Mouse (Mus musculus) lung, postnatal 0 days (tissue): ENCODE data around the gene Tvp23a. TPM values are rescaled to one million over a fixed set of nuclear protein-coding genes. Genes with fewer than 3 reads are reported as not detected.

Experiments used
- ATAC-seq: fragments of 200-750 bp; cut with Nextera tagmentation; 2 replicates; pipeline ENCODE4 v1.8.0; 2017; ENCODE audit warnings: moderate library complexity
- DNase-seq: peaks from one replicate; pipeline ENCODE4 v3.0.0-alpha.2; 2016; ENCODE audit warnings: low spot score
- H3K27ac ChIP-seq: fragments of 300-500 bp; sonication (generic); 2 replicates; pipeline ENCODE4 v1.5.1; 2014; ENCODE audit warnings: antibody characterized with exemption, mild to moderate bottlenecking, low read length, mixed read lengths
- H3K27me3 ChIP-seq: fragments of 300-500 bp; sonication (generic); replicated peaks from 2 replicates; pipeline ENCODE4 v1.6.1; 2014; ENCODE audit warnings: low read length, mixed read lengths; ENCODE audit not compliant: insufficient read depth
- H3K36me3 ChIP-seq: fragments of 300-500 bp; sonication (generic); 2 replicates; pipeline ENCODE4 v1.6.1; 2014; ENCODE audit warnings: low read length, mixed read lengths; ENCODE audit not compliant: insufficient read depth
- H3K4me1 ChIP-seq: fragments of 300-500 bp; sonication (generic); 2 replicates; pipeline ENCODE4 v1.6.1; 2014; ENCODE audit warnings: antibody characterized with exemption, low read depth, low read length, mixed read lengths; ENCODE audit not compliant: insufficient read depth
- H3K4me2 ChIP-seq: fragments of 300-500 bp; sonication (generic); replicated peaks from 2 replicates; pipeline ENCODE4 v1.6.1; 2014; ENCODE audit warnings: low read depth, mild to moderate bottlenecking, low read length, moderate library complexity, mixed read lengths
- H3K4me3 ChIP-seq: fragments of 300-500 bp; sonication (generic); 2 replicates; pipeline ENCODE4 v1.5.1; 2014; ENCODE audit warnings: low read depth, low read length
- H3K9ac ChIP-seq: fragments of 300-500 bp; sonication (generic); replicated peaks from 2 replicates; pipeline ENCODE4 v1.6.1; 2014; ENCODE audit warnings: low read depth, mild to moderate bottlenecking
- H3K9me3 ChIP-seq: fragments of 300-500 bp; sonication (generic); 2 replicates; pipeline ENCODE4 v1.6.1; 2016; ENCODE audit warnings: low read length, mixed read lengths
- CTCF ChIP-seq: IDR thresholded peaks from 2 replicates; pipeline ENCODE4 v1.5.1; 2016; ENCODE audit warnings: antibody characterized with exemption, mild to moderate bottlenecking
- EP300 ChIP-seq: IDR thresholded peaks from 2 replicates; pipeline ENCODE4 v1.6.1; 2016; ENCODE audit warnings: antibody characterized with exemption, mild to moderate bottlenecking, control low read depth
- WGBS: fragments of 180-500 bp; shearing (Covaris S2); extraction: QIAGEN DNeasy Blood & Tissue Kit; methylation state at CpG from one replicate; pipeline ENCODE4 v1.1.7; 2014; 5-methylcytosine and 5-hydroxymethylcytosine counted together
- polyA plus RNA-seq: library from polyadenylated mRNA; unstranded; fragments of >200 nt; fragmentation: Nextera tagmentation; extraction: Ambion mirVana; gene quantifications from 2 replicates; pipeline ENCODE4 v1.2.1, GENCODE M21; 2015

Gene Tvp23a
- polyA plus RNA-seq, 1 experiment from 2014 or later = 1.7 TPM

DNA sequence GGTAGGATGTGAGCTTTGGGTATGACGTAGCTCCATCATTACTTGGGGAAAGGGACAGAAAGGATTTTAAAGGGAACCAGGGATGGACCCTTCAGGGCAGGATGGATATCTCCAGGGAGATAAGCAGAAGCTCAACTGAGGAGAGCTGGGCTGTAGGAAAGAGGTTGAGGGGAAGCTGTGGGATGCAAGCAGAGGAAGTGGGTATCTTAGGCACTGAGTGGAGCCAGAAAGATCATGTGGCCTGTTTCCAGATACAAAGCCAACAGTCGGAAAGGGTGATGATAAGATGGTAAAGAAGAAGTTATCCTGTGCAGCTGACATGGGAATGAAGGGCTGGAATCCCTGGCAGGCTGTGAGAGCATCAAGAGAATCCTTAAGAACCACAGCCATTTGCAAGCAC, 14.0 kb upstream of the Tvp23a start:
- WGBS = 59% methylated on average over 2 of the region's 2 CpGs
- Histone ChIP-seq H3K4me2 (no peak overlapping the region), H3K4me1 (no peaks in the 10 kb centered on the region), H3K27ac (no peak overlapping the region), H3K9me3 (no peaks in the 10 kb centered on the region), H3K4me3 (no peak overlapping the region), H3K27me3 (no peaks in the 10 kb centered on the region), H3K36me3 (no peaks in the 10 kb centered on the region), H3K9ac (no peak overlapping the region)
- TF ChIP-seq EP300 (no peak), CTCF (no peak)
- ATAC-seq = no peak
- no peak for DNase-seq

DNA sequence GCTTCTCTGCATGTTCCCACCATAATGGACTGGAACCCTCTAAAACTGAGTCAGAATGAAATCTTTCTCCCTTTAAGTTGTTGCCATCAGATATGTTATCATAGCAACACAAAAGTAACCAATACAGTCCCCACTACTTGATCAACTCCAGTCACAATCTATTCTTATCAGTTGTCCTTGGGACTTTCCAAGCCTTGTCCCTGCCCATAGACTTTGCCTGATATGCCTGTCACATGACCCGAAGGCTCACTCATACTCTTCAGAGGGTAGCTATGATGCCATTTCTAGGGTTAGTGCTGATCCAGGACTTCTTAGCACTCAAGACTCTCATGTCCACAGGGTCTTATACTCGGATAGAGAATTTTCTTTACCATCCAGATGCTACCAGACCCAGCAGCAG, 13.0 kb upstream of the Tvp23a start:
- no peak for DNase-seq
- Histone ChIP-seq H3K9ac (no peak overlapping the region), H3K4me1 (no peaks in the 10 kb centered on the region), H3K27me3 (no peaks in the 10 kb centered on the region), H3K27ac (no peak overlapping the region), H3K4me3 (no peak overlapping the region), H3K36me3 (no peaks in the 10 kb centered on the region), H3K9me3 (no peaks in the 10 kb centered on the region), H3K4me2 (no peak overlapping the region)
- no peak for ATAC-seq
- TF ChIP-seq CTCF (no peak), EP300 (no peak)
- 69% methylated on average over 2 of the region's 2 CpGs for WGBS

DNA sequence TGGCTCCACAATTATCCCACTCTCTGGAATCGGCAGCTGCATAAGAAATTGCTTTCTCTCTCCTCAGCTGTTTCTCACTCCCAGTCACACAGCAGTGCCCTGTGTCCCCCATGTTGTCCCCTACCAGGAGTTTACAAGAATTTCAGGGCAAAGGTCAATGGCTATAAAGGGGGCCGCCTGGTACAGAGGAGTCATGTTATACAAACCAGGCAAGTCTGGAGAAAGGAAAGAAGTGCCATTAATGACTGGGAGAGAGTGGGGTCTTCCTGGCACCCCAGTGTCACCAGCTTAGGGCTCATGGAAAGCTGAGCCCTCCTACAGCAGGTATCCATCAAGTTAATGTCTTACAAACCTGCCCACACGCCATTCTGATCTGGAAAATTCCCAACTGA, 7.4 kb upstream of the Tvp23a start:
- no peak overlapping the region for H3K4me3 ChIP-seq
- DNase-seq (no peak), ATAC-seq (no peak)
- no peaks in the 10 kb centered on the region for H3K36me3 ChIP-seq
- peaks cover 19% of the 10 kb centered on the region; the same call in 1 of the 2 replicates for H3K4me1 ChIP-seq
- H3K4me2 ChIP-seq = no peak overlapping the region
- H3K27me3 ChIP-seq = no peaks in the 10 kb centered on the region
- H3K9me3 ChIP-seq = no peaks in the 10 kb centered on the region
- H3K9ac ChIP-seq = no peak overlapping the region
- 52% methylated on average over 3 of the region's 3 CpGs for WGBS
- H3K27ac ChIP-seq = no peak overlapping the region
- TF ChIP-seq EP300 (no peak), CTCF (no peak)

DNA sequence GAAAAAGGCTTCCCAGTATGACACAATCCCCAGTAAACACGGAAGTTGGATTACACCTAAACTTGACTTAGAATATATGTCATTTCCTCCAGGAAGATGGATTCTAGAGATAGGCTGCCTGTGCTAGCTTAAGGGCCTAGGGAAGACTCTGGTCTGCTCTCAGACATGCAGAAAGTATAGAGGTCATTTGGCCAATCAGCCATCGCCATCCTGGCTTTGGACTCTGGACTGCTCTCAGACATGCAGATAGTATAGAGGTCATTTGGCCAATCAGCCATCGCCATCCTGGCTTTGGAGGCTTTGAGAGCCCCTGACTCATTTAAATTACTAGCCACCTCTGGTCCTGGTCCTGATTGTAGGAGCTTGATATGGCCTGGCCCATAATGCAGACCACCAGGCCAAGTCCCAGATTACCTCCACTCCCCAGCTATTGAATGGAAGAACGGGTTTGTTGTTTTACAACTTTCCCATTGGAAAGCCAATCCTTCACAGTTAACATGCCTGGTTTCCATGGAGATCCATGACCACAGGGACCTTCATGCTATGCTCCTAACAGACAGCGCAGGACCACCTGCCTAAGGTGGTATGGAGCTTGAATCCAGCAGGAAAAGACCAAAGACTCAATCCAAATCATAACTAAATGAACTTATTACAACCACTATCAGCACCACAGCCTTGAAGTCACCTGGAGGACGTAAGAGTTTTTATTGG, 6.9 kb upstream of the Tvp23a start:
- ATAC-seq (no peak), DNase-seq (no peak)
- Histone ChIP-seq H3K9me3 (no peaks in the 10 kb centered on the region), H3K9ac (no peak overlapping the region), H3K4me2 (no peak overlapping the region), H3K27me3 (no peaks in the 10 kb centered on the region), H3K27ac (no peak overlapping the region), H3K4me1 (peaks cover 19% of the 10 kb centered on the region; the same call in 1 of the 2 replicates), H3K36me3 (no peaks in the 10 kb centered on the region), H3K4me3 (no peak overlapping the region)
- no peak for TF ChIP-seq EP300
- no peak for TF ChIP-seq CTCF
- 78% methylated on average over 6 of the region's 6 CpGs for WGBS

DNA sequence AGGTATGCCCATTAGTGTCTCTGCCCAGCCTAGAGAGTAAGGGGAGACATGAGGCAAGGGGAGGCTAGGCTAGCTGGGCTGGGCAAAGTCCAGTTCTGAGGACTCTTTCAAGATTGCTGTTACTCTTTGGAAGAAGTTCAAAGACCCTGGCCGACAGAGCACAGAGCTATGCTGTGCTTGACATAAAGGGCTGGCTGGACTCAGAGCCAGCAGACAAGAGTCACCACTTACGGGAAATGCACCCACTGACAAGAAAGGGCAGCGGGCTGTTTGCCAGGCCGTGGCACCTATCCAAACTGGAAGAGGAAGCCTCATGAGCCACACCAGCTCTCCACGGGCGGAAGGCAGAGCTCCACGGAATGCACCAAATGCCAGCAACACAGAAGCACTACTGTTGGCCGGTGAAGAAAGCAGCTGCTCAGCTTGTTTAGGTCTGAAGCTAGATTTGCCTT, 5.3 kb upstream of the Tvp23a start:
- H3K4me1 ChIP-seq = peaks cover 22% of the 10 kb centered on the region; the same call in 1 of the 2 replicates
- DNase-seq (peak; percentile 96), ATAC-seq (peak; percentile 94)
- no peak overlapping the region for H3K4me3 ChIP-seq
- 6% methylated on average over 8 of the region's 8 CpGs for WGBS
- H3K9me3 ChIP-seq = no peaks in the 10 kb centered on the region
- H3K4me2 ChIP-seq = no peak overlapping the region; the same call in 1 of the 2 replicates
- TF ChIP-seq EP300 (peak; percentile 88; the same call in 1 of the 2 replicates), CTCF (no peak)
- H3K27ac ChIP-seq = peak overlapping the region; percentile 62
- H3K27me3 ChIP-seq = no peaks in the 10 kb centered on the region
- no peak overlapping the region for H3K9ac ChIP-seq
- no peaks in the 10 kb centered on the region for H3K36me3 ChIP-seq

DNA sequence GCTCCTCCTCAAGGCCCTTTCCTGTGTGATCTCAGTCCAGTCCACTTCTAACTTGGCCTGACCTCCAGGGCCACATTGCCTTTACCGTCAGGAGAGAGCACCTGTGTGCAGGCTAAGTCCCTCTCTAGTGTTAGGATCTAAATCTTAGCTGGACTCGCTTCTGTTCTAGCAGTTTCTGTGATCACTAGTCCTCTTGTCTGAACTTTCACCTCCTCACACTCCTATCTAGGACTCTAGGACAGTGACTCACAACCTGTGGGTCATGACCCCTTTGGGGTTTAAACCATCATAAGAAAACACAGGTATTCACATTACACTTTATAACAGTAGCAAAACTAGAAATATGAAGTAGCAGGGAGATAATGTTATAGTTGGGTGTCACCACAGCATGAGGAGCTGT, 4.7 kb upstream of the Tvp23a start:
- no peak overlapping the region for H3K4me2 ChIP-seq
- peak overlapping the region; percentile 62 for H3K27ac ChIP-seq
- no peak overlapping the region for H3K9ac ChIP-seq
- H3K4me3 ChIP-seq = no peak overlapping the region
- TF ChIP-seq CTCF (no peak), EP300 (no peak)
- ATAC-seq (peak; percentile 35), DNase-seq (no peak)
- no peaks in the 10 kb centered on the region for H3K9me3 ChIP-seq
- peaks cover 22% of the 10 kb centered on the region; the same call in 1 of the 2 replicates for H3K4me1 ChIP-seq
- no peaks in the 10 kb centered on the region for H3K27me3 ChIP-seq
- no peaks in the 10 kb centered on the region for H3K36me3 ChIP-seq
- 40% methylated on average over 2 of the region's 2 CpGs for WGBS
